29 mouse cellular contexts compared by ENCODE assay signal in the genomic region with DNA sequence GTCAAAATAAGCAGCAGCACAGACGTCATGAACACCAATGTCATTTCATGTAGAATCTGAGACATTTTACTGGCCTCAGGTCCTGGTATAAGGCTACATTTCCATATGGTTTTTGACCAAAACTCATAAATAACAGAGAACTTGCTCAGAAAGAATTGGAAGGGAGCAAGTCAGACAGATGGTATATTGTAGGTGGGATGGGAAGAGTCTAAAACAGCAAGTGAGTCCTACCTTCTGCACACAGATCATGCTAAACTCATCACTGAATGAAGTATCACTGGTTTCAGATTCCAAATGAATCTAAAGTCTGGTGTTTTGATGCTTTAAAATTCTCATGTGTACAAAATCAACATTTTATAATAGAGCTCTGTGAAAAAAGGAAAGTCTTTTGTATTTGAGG.
DNase-seq lines count a peak whose midpoint lies in the region; ATAC-seq lines count a peak whose summit lies in the region.
"Had no signal": no experiment of that assay in that cellular context is flagged by ENCODE, and none has a peak within 500 bp of the region (broad histone marks: within the 10 kb centered on the region; RNA-seq: fewer than 3 reads in every experiment).

No protein-coding gene starts in this region.

- peak; percentile 97 for ATAC-seq in frontal cortex, adult (ENCODE audit: low TSS enrichment)
- ATAC-seq in forebrain, embryonic 11.5 days (replicated peaks; ENCODE audit: low FRiP score) = no peak
- ATAC-seq: activated CD4-positive, CD25-positive, alpha-beta regulatory T cell, adult 4 months; CD4-positive, CD25-positive, alpha-beta regulatory T cell, adult 4 months; forebrain, embryonic 13.5 days; forebrain, embryonic 15.5 days; forebrain, postnatal 0 days; Patski had no signal

- WGBS in forebrain, embryonic 11.5 days = 85% methylated on average over 1 of the region's 1 CpGs

- H3K9me3 ChIP-seq in forebrain, embryonic 11.5 days (ENCODE audit: control insufficient read depth, low read length) = no peaks in the 10 kb centered on the region
- H3K9me3 ChIP-seq: embryonic facial prominence, embryonic 13.5 days; embryonic facial prominence, embryonic 15.5 days; forebrain, embryonic 10.5 days; forebrain, embryonic 15.5 days; G1E had no signal

- no peak overlapping the region for H3K9ac ChIP-seq in forebrain, embryonic 11.5 days (ENCODE audit: low read length)
- H3K9ac ChIP-seq: embryonic facial prominence, embryonic 13.5 days; embryonic facial prominence, embryonic 15.5 days; forebrain, embryonic 13.5 days; forebrain, embryonic 15.5 days; forebrain, postnatal 0 days had no signal

- H3K36me3 ChIP-seq in forebrain, embryonic 11.5 days (ENCODE audit: control insufficient read depth, insufficient read depth, low read length) = no peaks in the 10 kb centered on the region
- H3K36me3 ChIP-seq: embryonic facial prominence, embryonic 15.5 days; forebrain, embryonic 10.5 days; forebrain, embryonic 15.5 days; G1E had no signal

- H3K4me1 ChIP-seq in forebrain, embryonic 11.5 days (replicated peaks; ENCODE audit: control insufficient read depth, insufficient read depth, low read length) = no peaks in the 10 kb centered on the region
- H3K4me1 ChIP-seq: embryonic facial prominence, embryonic 13.5 days; embryonic facial prominence, embryonic 15.5 days; forebrain, embryonic 10.5 days; forebrain, embryonic 13.5 days; forebrain, embryonic 15.5 days had no signal

- H3K27ac ChIP-seq in forebrain, embryonic 11.5 days (ENCODE audit: low read depth, low read length) = no peak overlapping the region
- H3K27ac ChIP-seq: embryonic facial prominence, embryonic 13.5 days; embryonic facial prominence, embryonic 15.5 days; forebrain, embryonic 10.5 days; forebrain, embryonic 13.5 days; forebrain, embryonic 15.5 days had no signal

- H3K4me3 ChIP-seq in forebrain, embryonic 11.5 days (ENCODE audit: low read depth, low read length) = no peak overlapping the region
- H3K4me3 ChIP-seq: embryonic facial prominence, embryonic 13.5 days; embryonic facial prominence, embryonic 15.5 days; erythroblast, embryonic 14.5 days; forebrain, embryonic 10.5 days; forebrain, embryonic 13.5 days; forebrain, embryonic 15.5 days had no signal

- DNase-seq in frontal cortex, postnatal 14 days (ENCODE audit: low spot score in 2 of 2) = no peak
- DNase-seq in right cerebral cortex, adult 18-20 months = peak; percentile 3
- DNase-seq in right cerebral cortex, postnatal 25 days = no peak
- peak; percentile 39 for DNase-seq in telencephalon, adult 2 months (ENCODE audit: low read depth, low spot score)
- DNase-seq in forebrain, embryonic 11.5 days (ENCODE audit: low spot score) = no peak
- DNase-seq: adrenal gland, adult 8-10 months; adrenal gland, postnatal 14 days; adrenal gland, postnatal 36 days; B cell, adult 2 months; cerebellum, adult 11 months; cerebellum, adult 18-20 months; cerebellum, adult 8-10 months; cerebellum, adult 9-11 months; cerebellum, postnatal 14 days; cerebellum, postnatal 36 days; embryo, embryonic 11 days; forebrain, postnatal 0 days had no signal

- H3K4me2 ChIP-seq in forebrain, embryonic 11.5 days (ENCODE audit: low read depth, low read length, severe bottlenecking) = no peak overlapping the region
- H3K4me2 ChIP-seq: embryonic facial prominence, embryonic 13.5 days; embryonic facial prominence, embryonic 15.5 days; forebrain, embryonic 13.5 days; forebrain, embryonic 15.5 days had no signal

- H3K27me3 ChIP-seq in forebrain, embryonic 11.5 days (ENCODE audit: control insufficient read depth, insufficient read depth, low read length) = no peaks in the 10 kb centered on the region
- H3K27me3 ChIP-seq: CH12.LX; embryonic facial prominence, embryonic 13.5 days; embryonic facial prominence, embryonic 15.5 days; forebrain, embryonic 13.5 days; forebrain, embryonic 15.5 days had no signal

Comparison
In these comparisons a context has a peak if more than half of its experiments do, and no peak if none do; other contexts are left out.
1. DNase-seq: peak in right cerebral cortex, adult 18-20 months (single experiment) and telencephalon, adult 2 months (single experiment); none in frontal cortex, postnatal 14 days (0 of 2), right cerebral cortex, postnatal 25 days (single experiment) and forebrain, embryonic 11.5 days (single experiment).